10 mouse cellular contexts compared by ENCODE assay signal in genomic region chr1:168213595-168213994, GRCm38 (mm10).
DNase-seq lines count a peak whose midpoint lies in the region; ATAC-seq lines count a peak whose summit lies in the region.
"Had no signal": no experiment of that assay in that cellular context is flagged by ENCODE, and none has a peak within 500 bp of the region (broad histone marks: within the 10 kb centered on the region; RNA-seq: fewer than 3 reads in every experiment).

No protein-coding gene starts in this region.

- peaks cover 35% of the 10 kb centered on the region for H3K4me1 ChIP-seq in heart, embryonic 16.5 days (ENCODE audit: control insufficient read depth, insufficient read depth, low read length)
- peaks cover 42% of the 10 kb centered on the region for H3K4me1 ChIP-seq in forebrain, embryonic 10.5 days
- H3K4me1 ChIP-seq in intestine, embryonic 16.5 days (ENCODE audit: control insufficient read depth, insufficient read depth, low read length), result peaks cover 14% of the 10 kb centered on the region

- no peaks in the 10 kb centered on the region for H3K27me3 ChIP-seq in heart, embryonic 16.5 days (ENCODE audit: control insufficient read depth, insufficient read depth, low read length)
- H3K27me3 ChIP-seq in forebrain, embryonic 10.5 days (ENCODE audit: poor library complexity, severe bottlenecking), result no peaks in the 10 kb centered on the region; the same call in 1 of the 2 replicates
- H3K27me3 ChIP-seq in intestine, embryonic 16.5 days (replicated peaks; ENCODE audit: control insufficient read depth, insufficient read depth, low read length), result no peaks in the 10 kb centered on the region

- peaks cover 9% of the 10 kb centered on the region for H3K36me3 ChIP-seq in heart, embryonic 16.5 days (ENCODE audit: control insufficient read depth, insufficient read depth)
- H3K36me3 ChIP-seq in forebrain, embryonic 10.5 days (replicated peaks), result peaks cover 14% of the 10 kb centered on the region
- H3K36me3 ChIP-seq in intestine, embryonic 16.5 days (ENCODE audit: control insufficient read depth, insufficient read depth, low read length), result no peaks in the 10 kb centered on the region

- no peak overlapping the region for H3K9ac ChIP-seq in heart, embryonic 16.5 days (ENCODE audit: low read length)
- H3K9ac ChIP-seq in intestine, embryonic 16.5 days (ENCODE audit: low read depth, low read length), result no peak overlapping the region

- no peak for DNase-seq in heart, adult 11 months
- DNase-seq in ES-CJ7 (ENCODE audit: low read depth, low spot score), result peak; percentile 20
- DNase-seq in forebrain, embryonic 10.5 days (ENCODE audit: extremely low spot score, low spot score), result no peak
- DNase-seq in spleen, postnatal 14 days (ENCODE audit: low spot score in 2 of 2), result no peak

- WGBS in heart, embryonic 16.5 days, result 54% methylated on average over 3 of the region's 3 CpGs
- WGBS in forebrain, embryonic 10.5 days, result 13% methylated on average over 3 of the region's 3 CpGs
- 37% methylated on average over 3 of the region's 3 CpGs for WGBS in intestine, embryonic 16.5 days

- no peaks in the 10 kb centered on the region for H3K9me3 ChIP-seq in heart, embryonic 16.5 days (replicated peaks; ENCODE audit: control insufficient read depth, low read length)
- H3K9me3 ChIP-seq in forebrain, embryonic 10.5 days, result no peaks in the 10 kb centered on the region
- no peaks in the 10 kb centered on the region for H3K9me3 ChIP-seq in intestine, embryonic 16.5 days (ENCODE audit: control insufficient read depth, low read length)

- ATAC-seq in heart, embryonic 16.5 days (replicated peaks; ENCODE audit: extremely low read depth, insufficient read depth, low FRiP score), result no peak
- 0 out of 2 replicates have a peak, but pooled peaks have one; percentile 13 for ATAC-seq in intestine, embryonic 16.5 days
- no peak for ATAC-seq in megakaryocyte-erythroid progenitor cell, adult 5-6 weeks (replicated peaks; ENCODE audit: low FRiP score, low TSS enrichment, poor library complexity, severe bottlenecking)
- ATAC-seq in megakaryocyte, adult 5-6 weeks (ENCODE audit: poor library complexity, severe bottlenecking), result no peak
- ATAC-seq: activated CD4-positive, CD25-positive, alpha-beta regulatory T cell, adult 4 months; CD4-positive, CD25-positive, alpha-beta regulatory T cell, adult 4 months had no signal

- no peak overlapping the region for H3K4me3 ChIP-seq in heart, embryonic 16.5 days (ENCODE audit: low read length)
- no peak overlapping the region for H3K4me3 ChIP-seq in forebrain, embryonic 10.5 days
- H3K4me3 ChIP-seq in intestine, embryonic 16.5 days (ENCODE audit: low read length), result no peak overlapping the region

- H3K4me2 ChIP-seq in heart, embryonic 16.5 days (ENCODE audit: low read depth, low read length), result no peak overlapping the region
- no peak overlapping the region for H3K4me2 ChIP-seq in intestine, embryonic 16.5 days (ENCODE audit: low read depth, low read length)

- H3K27ac ChIP-seq in heart, embryonic 16.5 days (ENCODE audit: low read length), result peak overlapping the region; percentile 46; the same call in 1 of the 2 replicates
- H3K27ac ChIP-seq in forebrain, embryonic 10.5 days, result 0 out of 2 replicates have a peak overlapping the region, but pooled peaks have one; percentile 35
- no peak overlapping the region for H3K27ac ChIP-seq in intestine, embryonic 16.5 days (ENCODE audit: low read length)
